Mouse (Mus musculus) yolk sac, embryonic 10.5 days (tissue): ENCODE data around the gene Nmnat3.
A peak's percentile ranks its signal among the peaks of the same experiment; 100 is the strongest.

Source experiments
- DNase-seq: peaks from one replicate; pipeline ENCODE4 v3.0.0-alpha.2; 2017; ENCODE audit warnings: low spot score

Gene Nmnat3

DNA sequence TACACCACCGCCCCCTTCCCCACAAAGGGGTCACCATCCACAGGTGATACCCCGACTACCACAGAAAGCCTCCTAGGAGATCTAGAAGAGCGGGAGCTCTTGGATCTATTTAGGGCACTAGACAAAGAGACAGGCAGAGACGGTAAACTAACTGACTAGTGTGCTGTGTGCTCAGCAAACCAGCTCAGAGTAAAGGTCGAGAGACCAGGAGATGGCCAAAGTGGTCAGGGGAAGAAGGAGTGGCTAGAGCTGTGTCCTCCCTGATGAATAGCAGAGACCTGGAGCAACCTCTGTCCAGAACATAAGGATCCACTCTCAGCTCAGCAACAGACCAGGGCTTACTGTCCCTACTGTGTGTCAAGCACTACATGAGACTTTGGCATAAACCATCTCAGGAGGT is 135.4 kb downstream of the Nmnat3 start, which contains the start of gene Rbp1:
TSS of gene Rbp1 (plus strand) at position 306 of the 400 bp plus-strand sequence.
- peak; percentile 80 for DNase-seq

DNA sequence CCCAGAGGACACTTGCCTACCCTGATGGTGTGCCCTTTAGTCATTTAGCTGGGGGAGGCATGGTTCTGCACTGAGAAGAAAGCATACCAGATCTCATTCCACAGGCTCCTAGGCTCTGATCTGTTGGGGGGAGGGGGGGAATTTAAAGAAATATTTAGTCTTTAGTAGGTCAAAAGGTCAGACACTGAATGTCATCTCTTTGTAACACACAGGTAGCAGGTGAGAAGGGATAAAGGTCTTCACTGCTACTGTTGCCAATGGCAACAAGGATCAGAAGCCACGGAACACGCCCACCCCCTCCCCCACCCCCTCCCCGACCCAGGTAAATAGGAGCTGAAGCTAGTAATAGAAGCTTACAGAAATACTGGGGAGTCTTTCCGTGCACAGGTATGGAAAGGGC is 136.5 kb downstream of the Nmnat3 start:
- peak; percentile 84 for DNase-seq

DNA sequence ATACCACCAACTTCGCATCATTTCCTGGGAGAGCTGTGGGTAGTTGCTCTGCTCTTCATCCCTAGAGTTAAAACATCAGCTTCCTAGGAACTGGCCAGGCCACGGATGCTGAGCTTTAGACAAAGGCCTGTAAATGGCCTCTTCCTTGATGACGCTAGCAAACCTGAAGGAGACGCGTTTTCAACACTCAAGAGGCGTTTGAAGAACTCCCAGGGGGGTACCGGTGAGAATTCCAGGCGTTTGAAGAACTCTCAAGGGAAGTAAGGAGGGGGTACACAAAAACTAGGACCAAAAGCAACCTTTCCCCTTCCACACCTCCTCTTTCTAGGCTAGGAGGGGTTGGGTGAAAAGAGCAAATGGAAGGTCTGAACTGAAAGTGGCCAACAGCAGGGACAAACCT is 137.1 kb downstream of the Nmnat3 start:
- no peak for DNase-seq

DNA sequence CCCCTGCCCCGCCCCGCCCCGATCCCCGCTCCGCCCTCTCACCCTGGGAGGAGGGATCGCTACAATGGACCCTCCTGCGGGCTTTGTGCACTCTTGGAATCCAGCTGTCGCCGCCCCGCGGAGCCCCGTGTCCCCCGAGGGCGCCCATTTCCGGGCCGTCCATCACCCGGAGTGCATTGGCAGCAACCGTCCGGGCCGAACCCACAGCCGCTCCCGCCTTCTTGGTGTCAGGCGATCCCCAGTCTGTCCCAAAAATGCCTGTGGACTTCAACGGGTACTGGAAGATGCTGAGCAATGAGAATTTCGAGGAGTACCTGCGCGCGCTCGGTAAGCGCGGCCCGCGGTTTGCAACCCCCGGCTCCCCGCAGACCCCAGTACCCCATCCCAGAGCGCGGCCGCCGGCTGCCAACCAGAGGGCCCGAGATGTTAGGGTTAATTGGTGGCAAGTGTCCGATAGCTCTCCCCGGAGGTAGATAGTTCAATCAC is 137.5 kb downstream of the Nmnat3 start:
- DNase-seq = peak; percentile 80

GRCm38 (mm10) chr9:98425351-98425880 is 138.2 kb downstream of the Nmnat3 start:
- DNase-seq = peak; percentile 19

- no peak for DNase-seq
These were observed 140.8 kb downstream of the Nmnat3 start for GRCm38 (mm10) chr9:98427906-98428517.

DNA sequence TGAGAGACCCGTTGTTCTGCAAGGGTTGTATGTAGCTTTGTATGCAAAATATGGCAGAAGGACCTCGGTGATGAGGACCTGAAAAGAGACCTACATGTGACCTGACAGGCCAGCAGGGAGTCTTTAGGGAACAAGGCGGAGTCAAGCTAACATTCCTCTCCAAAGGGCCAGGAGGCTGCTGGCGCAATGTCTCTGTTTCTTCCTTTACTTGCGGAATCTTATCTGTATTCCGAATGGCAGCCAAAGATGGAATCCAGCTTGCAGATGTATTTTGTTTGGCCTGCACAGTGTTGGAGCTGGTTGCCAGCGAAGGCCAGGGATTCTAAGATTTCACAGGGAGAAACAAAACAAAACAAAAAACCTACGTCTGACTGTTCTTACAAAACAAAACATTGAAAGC is 141.5 kb downstream of the Nmnat3 start:
- no peak for DNase-seq

DNA sequence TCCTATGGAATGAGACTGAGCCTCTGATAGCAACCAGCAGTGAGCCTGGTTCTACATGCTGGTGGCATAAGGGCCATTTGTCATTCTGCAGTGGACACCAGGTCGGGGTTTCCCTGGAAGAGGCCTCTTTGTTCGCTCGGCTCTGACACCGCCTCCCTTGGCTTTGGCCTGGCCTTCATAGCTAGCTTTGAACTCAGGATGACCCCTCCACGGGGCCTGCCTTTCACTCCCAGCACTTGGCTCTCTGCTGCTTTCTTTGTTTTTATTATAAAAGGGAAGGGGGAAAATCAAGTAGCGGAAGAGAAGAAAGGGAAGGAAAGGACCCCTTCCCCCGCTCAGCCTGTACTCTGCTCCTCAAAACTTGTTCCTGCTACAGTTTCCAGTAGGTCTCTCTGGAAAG is 142.6 kb downstream of the Nmnat3 start:
- no peak for DNase-seq

DNA sequence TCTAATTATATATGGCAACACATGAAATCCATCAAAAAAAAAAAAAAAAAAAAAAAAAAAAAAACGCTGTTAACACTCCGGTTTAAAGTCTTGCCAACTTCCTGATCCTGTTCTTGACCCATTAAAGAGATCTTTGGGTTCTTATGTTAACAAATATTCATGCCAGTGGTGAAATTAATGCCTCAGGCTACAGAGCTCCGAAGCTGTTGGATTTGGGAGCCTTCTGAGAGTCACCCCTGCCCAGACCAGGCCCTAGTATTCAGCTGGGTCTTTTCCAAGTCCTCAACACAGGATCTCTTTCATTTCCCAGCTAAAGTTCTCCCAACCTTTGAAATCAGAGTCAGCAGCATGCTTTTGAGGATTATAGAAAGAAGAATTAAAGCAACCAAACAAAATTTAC is 143.3 kb downstream of the Nmnat3 start:
- DNase-seq = no peak

DNA sequence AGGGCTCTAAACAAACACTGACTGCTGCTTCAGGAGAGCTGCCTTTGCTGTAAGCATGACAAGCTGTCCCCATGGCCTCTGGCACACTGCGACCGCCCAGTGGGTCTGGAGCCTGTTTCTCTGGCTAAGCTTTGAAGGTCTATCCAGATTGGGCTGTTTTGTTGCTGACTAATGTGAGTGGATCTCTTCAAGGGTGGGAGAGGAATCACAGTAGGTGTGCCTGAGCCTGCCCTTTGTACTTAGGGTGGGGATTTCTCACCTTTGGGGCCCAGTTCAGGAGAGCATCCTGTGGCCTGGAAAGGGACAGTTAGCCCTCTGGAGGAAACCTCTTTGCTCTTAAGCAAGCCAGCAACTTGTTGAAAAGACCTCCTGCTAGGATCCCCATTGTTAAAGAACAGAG is 145.8 kb downstream of the Nmnat3 start:
- DNase-seq = peak; percentile 77

DNA sequence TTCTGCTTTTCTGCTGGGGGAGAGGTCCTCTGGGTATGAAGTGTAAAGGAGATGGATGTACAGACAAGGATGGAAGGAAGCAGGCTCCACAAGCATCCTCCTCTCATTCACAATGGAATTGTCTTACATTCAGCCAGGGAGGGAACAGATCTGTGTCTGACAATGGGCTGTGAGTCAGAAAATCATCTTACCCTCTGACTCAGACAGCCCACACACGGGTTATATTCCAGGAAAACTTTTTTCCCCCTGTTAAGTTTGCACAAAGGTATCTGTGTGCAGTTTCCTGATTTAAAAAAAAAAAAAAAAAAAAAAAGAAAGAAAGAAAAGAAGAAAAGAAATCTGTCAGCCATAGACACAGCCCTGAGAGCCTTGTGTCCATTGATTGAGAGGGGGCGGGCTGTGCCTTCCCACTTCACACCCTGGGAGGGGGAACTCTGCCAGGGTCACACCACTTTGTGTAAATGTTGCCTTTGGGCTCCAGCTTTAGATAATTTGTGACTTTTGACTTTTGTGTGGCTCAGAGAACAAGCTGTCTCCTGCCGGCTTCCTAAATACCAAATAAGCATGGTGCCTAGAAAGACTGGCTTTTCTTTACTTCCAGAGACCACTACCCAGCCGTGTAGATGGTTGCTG is 146.8 kb downstream of the Nmnat3 start:
- DNase-seq = no peak

GRCm38 (mm10) chr9:98437819-98438218 is 150.6 kb downstream of the Nmnat3 start:
- no peak for DNase-seq

DNA sequence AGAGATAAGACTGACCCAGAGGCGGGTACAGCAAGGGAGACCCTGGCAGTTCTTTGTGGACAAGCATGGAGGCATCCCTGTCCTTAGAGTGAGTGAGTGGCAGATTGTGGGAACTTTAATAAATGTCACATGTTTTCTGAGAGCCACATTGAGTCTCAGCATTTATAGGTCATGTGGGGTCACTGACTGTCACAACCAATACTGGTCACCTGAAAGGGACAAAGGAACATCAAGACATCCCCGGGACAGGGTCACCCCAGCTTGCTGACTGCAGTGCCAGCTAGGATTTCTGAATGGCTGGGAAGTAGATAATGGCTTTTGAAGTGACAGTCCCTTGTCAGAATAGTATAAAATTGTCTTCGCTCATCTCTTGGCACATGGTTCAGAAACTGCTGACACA is 151.9 kb downstream of the Nmnat3 start:
- no peak for DNase-seq

DNA sequence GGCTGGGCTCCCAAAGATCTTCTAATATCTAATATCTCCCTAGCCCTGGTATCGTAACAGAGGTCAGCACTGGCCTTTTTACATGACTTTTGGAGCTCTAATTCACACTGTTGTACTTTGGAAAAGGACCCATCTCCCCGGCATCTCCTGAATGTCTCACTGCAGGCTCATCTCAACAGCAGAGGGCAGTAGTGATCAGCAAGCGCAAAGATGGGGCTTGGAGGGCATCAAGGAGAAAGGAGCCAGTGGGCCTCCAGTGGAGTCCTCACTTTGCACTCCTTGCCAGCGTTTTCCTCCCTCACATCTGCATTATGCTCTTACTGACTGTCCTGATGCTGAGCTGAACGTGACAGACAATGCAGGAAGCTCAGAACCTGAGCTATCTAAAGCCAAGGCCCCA is 155.4 kb downstream of the Nmnat3 start:
- DNase-seq = no peak

GRCm38 (mm10) chr9:98445359-98446149 is 158.3 kb downstream of the Nmnat3 start:
- no peak for DNase-seq

GRCm38 (mm10) chr9:98450976-98451375 is 163.7 kb downstream of the Nmnat3 start:
- no peak for DNase-seq

DNA sequence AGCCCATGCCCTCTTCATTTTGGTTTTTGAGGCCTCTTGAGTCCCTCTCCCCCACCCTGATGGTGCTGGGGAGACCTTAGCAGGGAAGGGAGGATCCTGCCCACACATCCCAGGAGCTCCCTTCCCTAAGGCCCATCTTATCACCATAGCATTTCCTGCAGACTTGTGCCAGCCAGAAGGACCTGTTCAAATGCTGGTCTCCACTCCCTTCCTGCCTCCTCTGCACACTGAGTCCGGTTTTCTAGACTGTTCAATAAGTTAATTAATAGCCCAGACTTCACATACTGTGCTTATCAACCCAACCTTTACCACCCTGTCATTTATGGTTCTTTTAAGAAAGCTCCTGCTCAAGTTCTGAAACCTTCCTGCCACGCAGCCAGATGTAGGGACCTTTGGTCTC is 179.5 kb downstream of the Nmnat3 start:
- DNase-seq = no peak
